Mouse (Mus musculus) heart, embryonic 11.5 days (tissue): ENCODE results near the gene Tbc1d4. TPM values are rescaled to one million over a fixed set of nuclear protein-coding genes. Genes with fewer than 3 reads are reported as not detected.
"Not testable (repeated sequence)": the region's sequence is repeated elsewhere in the genome, so short reads cannot be mapped to it uniquely, and the experiment has no call there.

Experiments used
- ATAC-seq: fragments of 200-750 bp; cut with Nextera tagmentation; replicated peaks from 2 replicates; pipeline ENCODE4 v1.8.0; 2017; ENCODE audit warnings: moderate library complexity; ENCODE audit not compliant: insufficient number of reproducible peaks, low FRiP score, low TSS enrichment
- H3K27ac ChIP-seq: fragments of 300-500 bp; sonication (generic); 2 replicates; pipeline ENCODE4 v1.5.1; 2014; ENCODE audit warnings: mild to moderate bottlenecking, low read depth, low read length
- H3K27me3 ChIP-seq: fragments of 300-500 bp; sonication (generic); 2 replicates; pipeline ENCODE4 v1.6.1; 2014; ENCODE audit warnings: mild to moderate bottlenecking, low read length, mixed read lengths; ENCODE audit not compliant: control insufficient read depth, insufficient read depth
- H3K36me3 ChIP-seq: fragments of 300-500 bp; sonication (generic); 2 replicates; pipeline ENCODE4 v1.6.1; 2014; ENCODE audit warnings: mild to moderate bottlenecking, low read length, moderate library complexity, mixed read lengths; ENCODE audit not compliant: control insufficient read depth, insufficient read depth
- H3K4me1 ChIP-seq: fragments of 300-500 bp; sonication (generic); 2 replicates; pipeline ENCODE4 v1.6.1; 2014; ENCODE audit warnings: low read length; ENCODE audit not compliant: control insufficient read depth, insufficient read depth
- H3K4me2 ChIP-seq: fragments of 300-500 bp; sonication (generic); 2 replicates; pipeline ENCODE4 v1.6.1; 2014; ENCODE audit warnings: mild to moderate bottlenecking, moderate library complexity
- H3K4me3 ChIP-seq: fragments of 300-500 bp; sonication (generic); 2 replicates; pipeline ENCODE4 v1.5.1; 2014; ENCODE audit warnings: low read depth, low read length
- H3K9ac ChIP-seq: fragments of 300-500 bp; sonication (generic); 2 replicates; pipeline ENCODE4 v1.6.1; 2014; ENCODE audit warnings: mild to moderate bottlenecking, low read depth, low read length, moderate library complexity
- H3K9me3 ChIP-seq: fragments of 300-500 bp; sonication (generic); replicated peaks from 2 replicates; pipeline ENCODE4 v1.6.1; 2016; ENCODE audit warnings: low read length; ENCODE audit not compliant: control insufficient read depth
- WGBS: fragments of 180-500 bp; shearing (Covaris S2); extraction: QIAGEN DNeasy Blood & Tissue Kit; methylation state at CpG from one replicate; pipeline ENCODE4 v1.1.7; 2014; ENCODE audit not compliant: insufficient replicate concordance; 5-methylcytosine and 5-hydroxymethylcytosine counted together
- polyA plus RNA-seq: library from polyadenylated mRNA; unstranded; fragments of >200 nt; fragmentation: Nextera tagmentation; extraction: Ambion mirVana; gene quantifications from 2 replicates; pipeline ENCODE4 v1.2.1, GENCODE M21; 2014

Gene Tbc1d4
- polyA plus RNA-seq, 1 experiment from 2014 or later, result 15.0 TPM

GRCm38 (mm10) chr14:101587366-101588040, 21.5 kb downstream of the Tbc1d4 start:
- 0 out of 2 replicates have a peak, but pooled peaks have one; percentile 22 for ATAC-seq

GRCm38 (mm10) chr14:101586096-101586495, 22.9 kb downstream of the Tbc1d4 start:
- H3K9ac ChIP-seq, result no peak overlapping the region
- no peaks in the 10 kb centered on the region for H3K36me3 ChIP-seq
- H3K27ac ChIP-seq, result no peak overlapping the region
- no peaks in the 10 kb centered on the region for H3K9me3 ChIP-seq
- no peak for ATAC-seq
- H3K27me3 ChIP-seq, result no peaks in the 10 kb centered on the region
- no peak overlapping the region for H3K4me3 ChIP-seq
- WGBS, result 43% methylated on average over 7 of the region's 7 CpGs
- peaks cover 14% of the 10 kb centered on the region for H3K4me1 ChIP-seq
- no peak overlapping the region for H3K4me2 ChIP-seq

More at GRCm38 (mm10) chr14:101587366-101588040, 21.5 kb downstream of the Tbc1d4 start:
- not testable (repeated sequence) for H3K27me3 ChIP-seq, H3K4me2 ChIP-seq, H3K9ac ChIP-seq, H3K36me3 ChIP-seq, H3K4me3 ChIP-seq, H3K9me3 ChIP-seq, H3K27ac ChIP-seq
- 78% methylated on average over 4 of the region's 6 CpGs for WGBS
- peaks cover 14% of the 10 kb centered on the region for H3K4me1 ChIP-seq

GRCm38 (mm10) chr14:101575651-101576050, 33.3 kb downstream of the Tbc1d4 start:
- H3K9me3 ChIP-seq, result no peaks in the 10 kb centered on the region
- H3K36me3 ChIP-seq, result no peaks in the 10 kb centered on the region
- H3K27me3 ChIP-seq, result no peaks in the 10 kb centered on the region
- H3K4me2 ChIP-seq, result no peak overlapping the region
- WGBS, result 63% methylated on average over 3 of the region's 3 CpGs
- no peak overlapping the region for H3K27ac ChIP-seq
- peaks cover 12% of the 10 kb centered on the region; the same call in 1 of the 2 replicates for H3K4me1 ChIP-seq
- H3K4me3 ChIP-seq, result no peak overlapping the region
- no peak overlapping the region for H3K9ac ChIP-seq
- no peak for ATAC-seq

DNA sequence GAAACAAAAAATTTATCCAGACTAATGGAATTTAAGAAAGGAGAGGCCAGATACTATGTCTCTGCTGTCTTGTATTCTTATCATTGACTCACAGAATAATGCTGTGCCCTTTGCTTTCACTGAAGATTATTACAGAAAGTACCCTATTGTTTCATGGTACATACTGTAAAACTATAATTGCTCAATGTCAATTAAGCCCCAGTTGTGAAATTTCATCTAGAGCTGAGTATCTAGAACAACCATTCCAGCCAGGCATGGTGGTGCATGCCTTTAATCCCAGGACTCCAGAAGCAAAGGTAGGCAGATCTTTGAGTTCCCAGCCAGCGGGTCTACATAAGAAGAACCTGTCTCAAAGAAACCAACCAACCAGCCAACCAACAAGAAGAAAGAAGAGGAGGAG, 34.5 kb downstream of the Tbc1d4 start:
- no peak overlapping the region for H3K4me2 ChIP-seq
- no peak overlapping the region for H3K27ac ChIP-seq
- H3K4me1 ChIP-seq, result peaks cover 12% of the 10 kb centered on the region; the same call in 1 of the 2 replicates
- no peaks in the 10 kb centered on the region for H3K27me3 ChIP-seq
- no peak overlapping the region for H3K9ac ChIP-seq
- ATAC-seq, result no peak
- H3K9me3 ChIP-seq, result no peaks in the 10 kb centered on the region
- 93% methylated on average over 1 of the region's 1 CpGs for WGBS
- H3K4me3 ChIP-seq, result no peak overlapping the region
- no peaks in the 10 kb centered on the region for H3K36me3 ChIP-seq

DNA sequence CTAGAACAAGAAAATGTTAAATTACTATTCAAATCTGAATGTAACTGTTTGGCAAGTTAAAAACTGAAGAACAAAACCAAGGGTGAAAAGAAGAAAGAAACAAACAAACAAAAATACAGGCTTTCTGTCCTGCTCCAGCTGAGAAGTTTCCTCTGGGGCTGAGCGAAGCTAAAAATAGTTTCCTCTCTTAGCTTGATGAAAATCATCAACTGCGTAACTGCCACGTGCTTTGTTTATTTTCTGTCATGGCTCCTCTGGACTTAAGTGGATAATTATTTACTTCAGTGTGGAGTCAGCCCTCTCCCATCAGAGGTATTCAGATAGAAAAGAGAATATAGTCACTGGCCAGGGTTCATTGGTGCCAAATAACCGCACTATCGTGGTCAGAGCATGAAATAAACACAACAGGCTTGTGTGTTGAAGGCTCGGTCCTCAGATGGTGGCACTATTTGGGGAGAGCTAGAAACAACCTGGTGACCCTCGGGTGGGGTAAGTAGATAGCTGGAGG, 35.8 kb downstream of the Tbc1d4 start:
- Histone ChIP-seq H3K27ac (peak overlapping the region; percentile 64), H3K36me3 (no peaks in the 10 kb centered on the region), H3K4me3 (no peak overlapping the region), H3K27me3 (no peaks in the 10 kb centered on the region), H3K9ac (no peak overlapping the region), H3K4me1 (peaks cover 14% of the 10 kb centered on the region; the same call in 1 of the 2 replicates), H3K4me2 (no peak overlapping the region), H3K9me3 (no peaks in the 10 kb centered on the region)
- 44% methylated on average over 7 of the region's 7 CpGs for WGBS
- no peak for ATAC-seq

- 69% methylated on average over 2 of the region's 2 CpGs for WGBS
- no peak overlapping the region for H3K4me3 ChIP-seq
- no peak overlapping the region for H3K9ac ChIP-seq
- no peak overlapping the region for H3K4me2 ChIP-seq
- H3K27ac ChIP-seq, result no peak overlapping the region
- no peak for ATAC-seq
- no peaks in the 10 kb centered on the region for H3K36me3 ChIP-seq
- no peaks in the 10 kb centered on the region for H3K9me3 ChIP-seq
- H3K27me3 ChIP-seq, result no peaks in the 10 kb centered on the region
- H3K4me1 ChIP-seq, result peaks cover 14% of the 10 kb centered on the region; the same call in 1 of the 2 replicates
These were observed 40.2 kb downstream of the Tbc1d4 start for GRCm38 (mm10) chr14:101568828-101569227.

GRCm38 (mm10) chr14:101566717-101567116, 42.3 kb downstream of the Tbc1d4 start:
- no peak overlapping the region for H3K4me2 ChIP-seq
- H3K9ac ChIP-seq, result no peak overlapping the region
- ATAC-seq, result no peak
- no peak overlapping the region for H3K27ac ChIP-seq
- no peaks in the 10 kb centered on the region for H3K9me3 ChIP-seq
- no peak overlapping the region for H3K4me3 ChIP-seq
- WGBS, result 88% methylated on average over 2 of the region's 2 CpGs
- H3K36me3 ChIP-seq, result no peaks in the 10 kb centered on the region
- H3K27me3 ChIP-seq, result no peaks in the 10 kb centered on the region
- H3K4me1 ChIP-seq, result peaks cover 2% of the 10 kb centered on the region; the same call in 1 of the 2 replicates

GRCm38 (mm10) chr14:101565661-101566060, 43.3 kb downstream of the Tbc1d4 start:
- Histone ChIP-seq H3K4me3 (no peak overlapping the region), H3K4me2 (no peak overlapping the region), H3K27ac (no peak overlapping the region), H3K9ac (no peak overlapping the region), H3K9me3 (no peaks in the 10 kb centered on the region), H3K4me1 (peaks cover 9% of the 10 kb centered on the region), H3K36me3 (no peaks in the 10 kb centered on the region), H3K27me3 (no peaks in the 10 kb centered on the region)
- WGBS, result 63% methylated on average over 3 of the region's 3 CpGs
- ATAC-seq, result no peak
